Mouse (Mus musculus) CH12.LX (cell line): ENCODE measurements around the gene Gorasp1. TPM values are rescaled to one million over a fixed set of nuclear protein-coding genes. Genes with fewer than 3 reads are reported as not detected.

Experiments
- DNase-seq: peaks from one replicate; pipeline ENCODE4 v3.0.0-alpha.2; 2013; ENCODE audit errors: extremely low read depth
- H3K27ac ChIP-seq: 2 replicates; pipeline ENCODE4 v1.5.1; 2012; ENCODE audit warnings: low read depth, mild to moderate bottlenecking, control low read depth, moderate library complexity; ENCODE audit not compliant: insufficient read depth
- H3K27me3 ChIP-seq: replicated peaks from 2 replicates; pipeline ENCODE3; 2012; ENCODE audit warnings: inconsistent platforms
- H3K36me3 ChIP-seq, 2 experiments: replicated peaks in 1 of 2; 2 replicates each; pipeline versions ENCODE3 to v1.6.1; 2012; ENCODE audit warnings: inconsistent platforms in 1 of 2, low read length in 1 of 2, mild to moderate bottlenecking in 1 of 2, mixed read lengths in 1 of 2, moderate library complexity in 1 of 2; ENCODE audit not compliant: control insufficient read depth in 1 of 2, insufficient read depth in 1 of 2
- H3K4me1 ChIP-seq, 2 experiments: 2 replicates each; pipeline ENCODE4 v1.6.1; 2012; ENCODE audit warnings: inconsistent platforms in 1 of 2, moderate library complexity in 1 of 2; ENCODE audit not compliant: insufficient read depth in 2 of 2, control insufficient read depth in 1 of 2
- H3K4me2 ChIP-seq: 2 replicates; pipeline ENCODE4 v1.6.1; 2012; ENCODE audit warnings: low read depth, mild to moderate bottlenecking, control low read depth; ENCODE audit not compliant: poor library complexity, insufficient read depth, severe bottlenecking
- H3K4me3 ChIP-seq, 3 experiments: fragments of 150-350 bp in 1 of 3; sonication (generic) in 1 of 3; replicated peaks in 1 of 3; 2 replicates each; pipeline versions ENCODE3 to v1.5.1; 2011 to 2012; ENCODE audit warnings: low read depth in 2 of 3, low read length in 2 of 3, mild to moderate bottlenecking in 2 of 3, moderate library complexity in 2 of 3, control low read depth in 1 of 3, improper control_type of control experiment in 1 of 3, inconsistent platforms in 1 of 3, mixed read lengths in 1 of 3; ENCODE audit not compliant: poor library complexity in 1 of 3
- H3K79me2 ChIP-seq: replicated peaks from 2 replicates; pipeline ENCODE4 v1.6.1; 2012; ENCODE audit warnings: mild to moderate bottlenecking, moderate library complexity; ENCODE audit not compliant: control insufficient read depth, poor library complexity, insufficient read depth, severe bottlenecking; ENCODE audit errors: extremely low read depth
- H3K9ac ChIP-seq: 2 replicates; pipeline ENCODE4 v1.6.1; 2012; ENCODE audit warnings: low read depth, mild to moderate bottlenecking, control low read depth, moderate library complexity; ENCODE audit not compliant: insufficient read depth
- H3K9me3 ChIP-seq: replicated peaks from 2 replicates; pipeline ENCODE3; 2012; ENCODE audit warnings: low read length, inconsistent platforms, mixed read lengths
- BHLHE40 ChIP-seq: IDR thresholded peaks from 2 replicates; pipeline ENCODE4 v1.6.1; 2011; ENCODE audit warnings: mild to moderate bottlenecking, low read depth, low read length, improper control_type of control experiment
- CHD1 ChIP-seq: IDR thresholded peaks from 2 replicates; pipeline ENCODE4 v1.6.1; 2012; ENCODE audit warnings: low read depth, low read length, improper control_type of control experiment, inconsistent platforms
- CTCF ChIP-seq, 2 experiments: IDR thresholded peaks in 1 of 2; conservative IDR thresholded peaks in 1 of 2; 2 replicates each; pipeline ENCODE4 v1.5.1; 2011 to 2012; ENCODE audit warnings: low read depth in 2 of 2, low read length in 2 of 2, improper control_type of control experiment in 1 of 2, inconsistent platforms in 1 of 2, mild to moderate bottlenecking in 1 of 2, moderate library complexity in 1 of 2
- ELF1 ChIP-seq: IDR thresholded peaks from 2 replicates; pipeline ENCODE4 v1.6.1; 2014; ENCODE audit warnings: low read depth, mild to moderate bottlenecking, inconsistent platforms, low read length, improper control_type of control experiment
- EP300 ChIP-seq: IDR thresholded peaks from 2 replicates; pipeline ENCODE4 v1.6.1; 2011; ENCODE audit warnings: low read length, improper control_type of control experiment
- GABPA ChIP-seq: IDR thresholded peaks from 2 replicates; pipeline ENCODE4 v1.6.1; 2012; ENCODE audit warnings: low read depth, low read length, improper control_type of control experiment, inconsistent platforms; ENCODE audit not compliant: insufficient replicate concordance
- HCFC1 ChIP-seq: IDR thresholded peaks from 2 replicates; pipeline ENCODE4 v1.6.1; 2012; ENCODE audit warnings: low read depth, mild to moderate bottlenecking, inconsistent platforms, low read length, improper control_type of control experiment
- JUN ChIP-seq: IDR thresholded peaks from 2 replicates; pipeline ENCODE4 v1.6.1; 2011; ENCODE audit warnings: low read depth, mild to moderate bottlenecking, low read length, improper control_type of control experiment, moderate library complexity; ENCODE audit not compliant: insufficient read depth
- MAX ChIP-seq: IDR thresholded peaks from 2 replicates; pipeline ENCODE4 v1.6.1; 2011; ENCODE audit warnings: low read length, improper control_type of control experiment
- MYC ChIP-seq: IDR thresholded peaks from 2 replicates; pipeline ENCODE4 v1.6.1; 2011; ENCODE audit warnings: low read depth, mild to moderate bottlenecking, improper control_type of control experiment, low read length
- POLR2A ChIP-seq: IDR thresholded peaks from 2 replicates; pipeline ENCODE4 v1.6.1; 2011; ENCODE audit warnings: low read depth, mild to moderate bottlenecking, improper control_type of control experiment, low read length
- POLR2AphosphoS2 ChIP-seq: IDR thresholded peaks from 2 replicates; pipeline ENCODE4 v1.6.1; 2011; ENCODE audit warnings: low read depth, low read length, improper control_type of control experiment
- RAD21 ChIP-seq: IDR thresholded peaks from 2 replicates; pipeline ENCODE4 v1.6.1; 2011; ENCODE audit warnings: low read depth, mild to moderate bottlenecking, low read length, improper control_type of control experiment, moderate library complexity
- SMC3 ChIP-seq: IDR thresholded peaks from 2 replicates; pipeline ENCODE4 v1.6.1; 2011; ENCODE audit warnings: low read depth, low read length, improper control_type of control experiment
- UBTF ChIP-seq: IDR thresholded peaks from 2 replicates; pipeline ENCODE4 v1.6.1; 2012; ENCODE audit warnings: low read depth, mild to moderate bottlenecking, inconsistent platforms, low read length, improper control_type of control experiment, moderate library complexity
- USF1 ChIP-seq: IDR thresholded peaks from 2 replicates; pipeline ENCODE4 v1.6.1; 2014; ENCODE audit warnings: low read depth, mild to moderate bottlenecking, inconsistent platforms, low read length, improper control_type of control experiment
- ZC3H11A ChIP-seq: IDR thresholded peaks from 2 replicates; pipeline ENCODE4 v1.6.1; 2012; ENCODE audit warnings: low read depth, mild to moderate bottlenecking, inconsistent platforms, low read length, improper control_type of control experiment
- ZNF384 ChIP-seq: IDR thresholded peaks from 2 replicates; pipeline ENCODE4 v1.6.1; 2012; ENCODE audit warnings: low read depth, low read length, improper control_type of control experiment, inconsistent platforms
- dilution Hi-C: fragments of 300-500 bp; cut with MboI; formaldehyde crosslinking; loops from 2 replicates; pipeline ENCODE4 v1.14.3; 2020; ENCODE audit warnings: low sequenced_read_pairs; ENCODE audit not compliant: extremely low pct_unique_long_range_greater_than_20kb, extremely low pct_ligation_motif_present
- in situ Hi-C: fragments of 300-500 bp; cut with MboI; formaldehyde crosslinking; loops from 3 replicates; pipeline ENCODE4 v1.14.3; 2019; ENCODE audit warnings: low sequenced_read_pairs, low pct_ligation_motif_present, low pct_unique_long_range_greater_than_20kb, mixed read lengths
- polyA plus RNA-seq: library from polyadenylated mRNA; unstranded; fragments of >175 nt; gene quantifications from 2 replicates; pipeline ENCODE4 v1.2.1, GENCODE M21; 2012; ENCODE audit warnings: low read depth; ENCODE audit not compliant: insufficient read length
- total RNA-seq, 2 experiments: library from RNA; depleted of rRNA; stranded (reverse); fragments of 300-350 nt in 1 of 2; fragments of >200 nt in 1 of 2; gene quantifications; 2 replicates each; pipeline ENCODE4 v1.2.3; 2012 to 2014

Gene Gorasp1
- total and polyA plus RNA-seq, 3 experiments, result 8.7 to 12.6 (median 9.2) TPM

- Histone ChIP-seq H3K27me3 (no peaks in the 10 kb centered on the region), H3K4me1 (peaks cover 0 to 29% of the 10 kb centered on the region in 2 experiments; a peak in 2 of 4 replicates), H3K79me2 (peaks cover 5% of the 10 kb centered on the region), H3K27ac (no peak overlapping the region)
- DNase-seq, result peak; percentile 62
- TF ChIP-seq MAX (no peak), MYC (no peak), ZNF384 (peak; percentile 72), BHLHE40 (no peak), EP300 (no peak), POLR2A (no peak), HCFC1 (no peak), GABPA (no peak), USF1 (no peak), ZC3H11A (peak; percentile 39), POLR2AphosphoS2 (no peak), ELF1 (no peak), RAD21 (peak; percentile 97), SMC3 (peak; percentile 83), JUN (no peak), UBTF (no peak), CTCF (conservative IDR thresholded peaks at IDR 0.05 in 1 of 2, IDR thresholded peaks at IDR 0.05 in 1 of 2; ENCODE audit: low read depth in 2 of 2, low read length in 2 of 2) (peak; percentile 57 to 88), CHD1 (no peak)
- TF ChIP-seq, all 38 proteins: peak for 5
- H3K36me3 ChIP-seq, result no peaks in the 10 kb centered on the region
- H3K9ac ChIP-seq, result no peak overlapping the region
- in situ Hi-C loops (loop anchor here (25.0 kb wide), 2 partner anchors 228 to 428 kb away; no protein-coding TSS in a partner anchor), dilution Hi-C loops (no loop called here)
- H3K4me3 ChIP-seq, result no peak overlapping the region
- H3K9me3 ChIP-seq, result peaks cover 3% of the 10 kb centered on the region
- no peak overlapping the region for H3K4me2 ChIP-seq
These were observed 46.7 kb downstream of the Gorasp1 start for GRCm38 (mm10) chr9:119890692-119891091.

- no peak for TF ChIP-seq ELF1
- dilution Hi-C loops (no loop called here), in situ Hi-C loops (loop anchor here (10.0 to 25.0 kb wide), 3 partner anchors 95 to 427 kb away; no protein-coding TSS in a partner anchor)
- Histone ChIP-seq H3K4me3 (no peak overlapping the region), H3K9ac (no peak overlapping the region), H3K79me2 (no peaks in the 10 kb centered on the region), H3K36me3 (no peaks in the 10 kb centered on the region), H3K4me1 (peaks cover 0 to 25% of the 10 kb centered on the region in 2 experiments; a peak in 2 of 4 replicates), H3K27me3 (no peaks in the 10 kb centered on the region), H3K4me2 (no peak overlapping the region), H3K27ac (no peak overlapping the region), H3K9me3 (peaks cover 3% of the 10 kb centered on the region)
- no peak for DNase-seq
These were observed 47.9 kb downstream of the Gorasp1 start for GRCm38 (mm10) chr9:119889446-119889845.
